Mouse (Mus musculus) limb, embryonic 10.5 days (tissue): ENCODE results near the gene Ren1. TPM values are rescaled to one million over a fixed set of nuclear protein-coding genes. Genes with fewer than 3 reads are reported as not detected.
"Not testable (repeated sequence)": the region's sequence is repeated elsewhere in the genome, so short reads cannot be mapped to it uniquely, and the experiment has no call there.

ENCODE experiments used
- DNase-seq: peaks from one replicate; pipeline ENCODE4 v3.0.0-alpha.2; 2017; ENCODE audit warnings: low spot score
- H3K27ac ChIP-seq: fragments of 300-500 bp; sonication (generic); 2 replicates; pipeline ENCODE4 v1.5.1; 2016; ENCODE audit warnings: mild to moderate bottlenecking
- H3K27me3 ChIP-seq: fragments of 300-500 bp; sonication (generic); 2 replicates; pipeline ENCODE4 v1.6.1; 2016; ENCODE audit warnings: low read depth, mild to moderate bottlenecking; ENCODE audit not compliant: poor library complexity, severe bottlenecking
- H3K36me3 ChIP-seq: fragments of 300-500 bp; sonication (generic); 2 replicates; pipeline ENCODE4 v1.6.1; 2016; ENCODE audit warnings: mild to moderate bottlenecking, moderate library complexity
- H3K4me1 ChIP-seq: fragments of 300-500 bp; sonication (generic); 2 replicates; pipeline ENCODE4 v1.6.1; 2016
- H3K4me3 ChIP-seq: fragments of 300-500 bp; sonication (generic); 2 replicates; pipeline ENCODE4 v1.5.1; 2016; ENCODE audit warnings: mild to moderate bottlenecking, moderate library complexity
- H3K9me3 ChIP-seq: fragments of 300-500 bp; sonication (generic); replicated peaks from 2 replicates; pipeline ENCODE4 v1.6.1; 2016; ENCODE audit warnings: mild to moderate bottlenecking
- WGBS: fragments of 180-500 bp; shearing (Covaris S2); methylation state at CpG from one replicate; pipeline ENCODE4 v1.1.7; 2016; 5-methylcytosine and 5-hydroxymethylcytosine counted together
- polyA plus RNA-seq: library from polyadenylated mRNA; unstranded; fragments of >200 nt; fragmentation: Nextera tagmentation; extraction: Ambion mirVana; gene quantifications from 2 replicates; pipeline ENCODE4 v1.2.1, GENCODE M21; 2016

Ren1 gene
- polyA plus RNA-seq, 1 experiment from 2014 or later, result not detected

GRCm38 (mm10) chr1:133325951-133326350, 24.4 kb upstream of the Ren1 start:
- H3K4me3 ChIP-seq, result no peak overlapping the region
- DNase-seq, result no peak
- no peaks in the 10 kb centered on the region for H3K9me3 ChIP-seq
- no peaks in the 10 kb centered on the region for H3K36me3 ChIP-seq
- H3K27me3 ChIP-seq, result peaks cover 44% of the 10 kb centered on the region
- no peak overlapping the region for H3K27ac ChIP-seq
- 82% methylated on average over 8 of the region's 8 CpGs for WGBS
- peaks cover 19% of the 10 kb centered on the region for H3K4me1 ChIP-seq

DNA sequence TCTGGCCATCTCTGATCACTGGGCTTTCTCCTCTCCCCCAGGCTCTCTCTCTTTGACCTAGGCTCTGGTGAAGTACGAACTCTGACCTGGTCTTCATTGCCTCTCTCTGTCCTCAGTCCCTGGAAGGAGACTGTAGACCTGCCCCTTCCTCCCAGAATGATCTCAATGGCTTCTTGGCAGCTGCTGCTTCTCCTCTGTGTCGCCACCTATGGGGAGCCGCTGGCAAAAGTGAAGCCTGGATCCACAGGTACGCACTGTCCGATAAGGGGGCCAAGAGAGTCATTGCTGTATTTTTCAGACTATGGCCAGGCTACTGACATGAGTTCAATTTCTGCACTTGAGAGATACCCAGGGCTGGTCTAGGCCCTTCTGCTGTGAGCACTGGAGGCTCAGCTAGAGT, 23.2 kb upstream of the Ren1 start:
- Histone ChIP-seq H3K9me3 (no peaks in the 10 kb centered on the region), H3K36me3 (no peaks in the 10 kb centered on the region), H3K4me3 (no peak overlapping the region), H3K27ac (no peak overlapping the region), H3K4me1 (peaks cover 19% of the 10 kb centered on the region), H3K27me3 (peaks cover 51% of the 10 kb centered on the region)
- no peak for DNase-seq
- 59% methylated on average over 5 of the region's 5 CpGs for WGBS

DNA sequence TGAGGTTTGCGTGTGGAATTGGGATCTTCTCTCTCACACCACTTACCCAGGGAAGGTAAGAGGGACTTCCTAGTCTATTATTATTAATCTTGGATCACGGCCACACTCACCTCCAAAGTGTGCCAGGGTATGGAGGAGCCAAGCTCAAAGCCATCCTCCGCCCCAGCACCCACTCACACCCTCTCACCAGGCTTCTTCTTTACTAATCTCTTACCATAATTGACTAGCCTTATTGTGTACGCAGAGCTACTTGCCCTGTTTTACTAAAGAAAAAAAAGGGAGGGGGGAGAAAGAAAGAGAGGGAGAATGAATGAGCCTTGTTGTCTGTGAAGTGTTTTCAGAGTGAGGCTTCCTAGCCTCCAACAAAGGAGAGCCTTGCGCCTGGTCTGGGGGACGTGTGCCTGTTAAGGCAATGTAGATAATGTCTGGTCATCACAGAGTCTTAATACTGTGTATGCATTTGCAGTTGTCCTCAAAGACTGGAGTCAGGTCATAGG, 22.0 kb upstream of the Ren1 start:
- no peak overlapping the region for H3K27ac ChIP-seq
- H3K27me3 ChIP-seq, result peaks cover 56% of the 10 kb centered on the region
- DNase-seq, result no peak
- H3K36me3 ChIP-seq, result no peaks in the 10 kb centered on the region
- no peaks in the 10 kb centered on the region for H3K9me3 ChIP-seq
- peaks cover 14% of the 10 kb centered on the region for H3K4me1 ChIP-seq
- H3K4me3 ChIP-seq, result no peak overlapping the region
- WGBS, result 80% methylated on average over 6 of the region's 6 CpGs

DNA sequence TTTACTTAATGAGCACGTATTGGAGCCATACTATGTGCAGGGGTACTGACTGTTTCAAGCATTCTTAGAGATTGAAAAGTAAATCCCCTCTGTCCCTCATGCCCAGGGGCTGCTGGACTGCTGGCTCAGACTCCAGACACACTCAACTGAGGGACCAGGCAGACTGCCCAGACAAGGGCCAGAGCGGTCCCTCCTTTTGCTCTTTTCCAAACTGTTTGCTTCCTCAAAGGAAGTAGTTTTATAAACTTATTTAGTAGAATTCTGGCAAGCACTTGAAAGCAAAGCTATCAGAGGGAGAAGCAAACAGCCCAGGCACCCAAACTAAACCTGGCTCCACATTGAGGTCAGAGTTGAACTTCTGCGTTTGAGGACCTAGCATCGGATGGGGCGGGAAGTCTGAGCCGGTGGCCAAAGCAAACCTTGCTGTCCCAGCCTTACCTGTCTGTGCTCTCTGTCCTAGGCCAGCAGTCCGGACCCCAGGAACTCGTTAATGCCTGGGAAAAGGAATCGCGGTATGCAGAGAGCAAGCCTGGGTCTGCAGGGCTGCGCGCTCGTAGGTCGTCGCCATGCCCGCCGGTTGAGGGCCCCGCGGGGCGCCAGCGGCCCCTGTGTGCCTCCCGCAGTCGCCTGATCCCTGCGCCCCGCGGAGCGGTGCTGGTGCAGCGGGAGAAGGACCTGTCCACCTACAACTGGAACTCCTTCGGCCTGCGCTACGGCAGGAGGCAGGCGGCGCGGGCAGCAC, 21.2 kb upstream of the Ren1 start:
- H3K9me3 ChIP-seq, result no peaks in the 10 kb centered on the region
- H3K27me3 ChIP-seq, result peaks cover 56% of the 10 kb centered on the region
- DNase-seq, result peak; percentile 49
- 8% methylated on average over 34 of the region's 34 CpGs for WGBS
- H3K27ac ChIP-seq, result 0 out of 2 replicates have a peak overlapping the region, but pooled peaks have one; percentile 34
- H3K4me1 ChIP-seq, result peaks cover 8% of the 10 kb centered on the region
- no peaks in the 10 kb centered on the region for H3K36me3 ChIP-seq
- peak overlapping the region; percentile 47 for H3K4me3 ChIP-seq

GRCm38 (mm10) chr1:133329638-133329964, 20.7 kb upstream of the Ren1 start:
- Histone ChIP-seq H3K27me3 (peaks cover 56% of the 10 kb centered on the region), H3K9me3 (no peaks in the 10 kb centered on the region), H3K27ac (no peak overlapping the region), H3K4me3 (peak overlapping the region; percentile 47), H3K4me1 (peaks cover 8% of the 10 kb centered on the region), H3K36me3 (no peaks in the 10 kb centered on the region)
- DNase-seq, result no peak
- WGBS, result 22% methylated on average over 7 of the region's 7 CpGs

GRCm38 (mm10) chr1:133331142-133331541, 19.2 kb upstream of the Ren1 start:
- H3K27ac ChIP-seq, result no peak overlapping the region
- no peak for DNase-seq
- H3K4me3 ChIP-seq, result no peak overlapping the region
- no peaks in the 10 kb centered on the region for H3K36me3 ChIP-seq
- no peaks in the 10 kb centered on the region for H3K9me3 ChIP-seq
- peaks cover 56% of the 10 kb centered on the region for H3K27me3 ChIP-seq
- 88% methylated on average over 3 of the region's 3 CpGs for WGBS
- H3K4me1 ChIP-seq, result peaks cover 8% of the 10 kb centered on the region

GRCm38 (mm10) chr1:133332656-133333430, 17.5 kb upstream of the Ren1 start:
- DNase-seq, result no peak
- H3K4me1 ChIP-seq, result peaks cover 8% of the 10 kb centered on the region
- no peak overlapping the region for H3K4me3 ChIP-seq
- WGBS, result 90% methylated on average over 11 of the region's 11 CpGs
- no peak overlapping the region for H3K27ac ChIP-seq
- no peaks in the 10 kb centered on the region for H3K36me3 ChIP-seq
- H3K9me3 ChIP-seq, result no peaks in the 10 kb centered on the region
- H3K27me3 ChIP-seq, result peaks cover 47% of the 10 kb centered on the region

DNA sequence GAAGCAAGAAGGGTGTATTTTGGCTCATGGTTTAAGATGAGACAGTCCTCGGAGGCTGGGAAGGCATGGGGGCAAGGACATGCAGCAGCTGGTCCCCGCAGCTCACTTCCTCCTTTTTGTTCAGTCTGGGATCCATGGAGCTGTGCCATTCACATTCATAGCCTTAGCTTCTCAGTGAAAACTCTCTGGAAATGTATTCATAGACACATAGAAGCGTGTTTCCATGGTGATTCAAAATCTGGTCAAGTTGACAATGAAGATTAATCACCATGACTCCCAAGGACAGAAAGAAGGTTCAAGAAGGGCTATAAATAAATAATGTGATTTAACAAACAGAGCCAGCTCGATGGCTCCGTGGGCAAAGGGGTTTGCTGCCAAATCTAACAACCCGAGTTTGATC, 16.4 kb upstream of the Ren1 start:
- Histone ChIP-seq H3K4me3 (no peak overlapping the region), H3K4me1 (peaks cover 8% of the 10 kb centered on the region), H3K36me3 (no peaks in the 10 kb centered on the region), H3K9me3 (no peaks in the 10 kb centered on the region), H3K27me3 (peaks cover 36% of the 10 kb centered on the region), H3K27ac (no peak overlapping the region)
- DNase-seq, result no peak
- WGBS, result 91% methylated on average over 6 of the region's 6 CpGs

- DNase-seq, H3K4me3 ChIP-seq, H3K4me1 ChIP-seq: not testable (repeated sequence)
Measured at GRCm38 (mm10) chr1:133340403-133340802, 9.9 kb upstream of the Ren1 start.

DNA sequence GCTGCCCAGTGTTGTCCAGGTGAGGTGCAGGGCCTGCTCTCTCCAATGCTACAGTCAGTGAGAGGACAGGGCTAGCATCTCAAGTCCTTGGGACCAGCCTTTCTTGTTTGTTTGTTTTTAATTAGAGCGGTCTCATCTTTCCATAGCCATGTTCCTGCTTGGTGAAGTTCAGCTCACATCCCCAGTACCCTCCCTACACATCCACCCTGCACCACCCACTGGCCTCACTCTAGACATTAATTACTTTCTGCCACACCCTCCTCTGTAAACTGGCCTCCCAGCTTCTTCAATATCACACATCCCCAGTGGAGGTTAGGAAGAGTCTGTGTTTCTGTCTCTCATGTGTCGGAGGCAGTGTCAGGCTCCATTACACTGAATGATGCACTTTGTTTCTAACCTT, 6.0 kb upstream of the Ren1 start:
- Histone ChIP-seq H3K36me3 (no peaks in the 10 kb centered on the region), H3K9me3 (no peaks in the 10 kb centered on the region), H3K4me1 (no peaks in the 10 kb centered on the region), H3K27me3 (no peaks in the 10 kb centered on the region), H3K4me3 (no peak overlapping the region), H3K27ac (no peak overlapping the region)
- no peak for DNase-seq
- 95% methylated on average over 2 of the region's 2 CpGs for WGBS

More at GRCm38 (mm10) chr1:133340403-133340802, 9.9 kb upstream of the Ren1 start:
- WGBS, result 82% methylated on average over 1 of the region's 1 CpGs
- H3K27me3 ChIP-seq, H3K9me3 ChIP-seq, H3K36me3 ChIP-seq, H3K27ac ChIP-seq: not testable (repeated sequence)

- Histone ChIP-seq H3K36me3 (no peaks in the 10 kb centered on the region), H3K4me1 (peaks cover 6% of the 10 kb centered on the region), H3K27ac (no peak overlapping the region), H3K27me3 (peaks cover 4% of the 10 kb centered on the region; the same call in 1 of the 2 replicates), H3K9me3 (no peaks in the 10 kb centered on the region), H3K4me3 (no peak overlapping the region)
- 85% methylated on average over 9 of the region's 9 CpGs for WGBS
- DNase-seq, result no peak
Measured at GRCm38 (mm10) chr1:133346531-133346930, 3.8 kb upstream of the Ren1 start.

- 70% methylated on average over 3 of the region's 3 CpGs for WGBS
- Histone ChIP-seq H3K27ac (no peak overlapping the region), H3K4me1 (peaks cover 9% of the 10 kb centered on the region), H3K4me3 (no peak overlapping the region), H3K9me3 (no peaks in the 10 kb centered on the region), H3K36me3 (no peaks in the 10 kb centered on the region), H3K27me3 (peaks cover 7% of the 10 kb centered on the region; the same call in 1 of the 2 replicates)
- no peak for DNase-seq
Measured at GRCm38 (mm10) chr1:133347226-133347625, 3.1 kb upstream of the Ren1 start.
